Mouse (Mus musculus) fibroblast of lung, adult 2 months (primary cell): ENCODE results near the gene Slc22a29.
"Not testable (repeated sequence)": the region's sequence is repeated elsewhere in the genome, so short reads cannot be mapped to it uniquely, and the experiment has no call there.

Experiments used
- DNase-seq: peaks from one replicate; pipeline ENCODE4 v3.0.0-alpha.2; 2011; ENCODE audit warnings: low read depth

The Slc22a29 gene

GRCm38 (mm10) chr19:8218800-8219199, at the start of gene Slc22a29:
Slc22a29 (minus strand) TSS chr19:8218900.
- no peak for DNase-seq

- no peak for DNase-seq
These were observed 46.6 kb upstream of the Slc22a29 start for GRCm38 (mm10) chr19:8265324-8265723.

GRCm38 (mm10) chr19:8252705-8253037, 34.0 kb upstream of the Slc22a29 start:
- DNase-seq: no peak

- DNase-seq: no peak
These were observed 33.4 kb upstream of the Slc22a29 start for GRCm38 (mm10) chr19:8251896-8252704.

- DNase-seq: no peak
These were observed 10.2 kb upstream of the Slc22a29 start for GRCm38 (mm10) chr19:8228916-8229315.

- DNase-seq: no peak
These were observed 69.7 kb downstream of the Slc22a29 start for GRCm38 (mm10) chr19:8148787-8149523.

GRCm38 (mm10) chr19:8142716-8143115, 76.0 kb downstream of the Slc22a29 start:
- DNase-seq: not testable (repeated sequence)

- DNase-seq: not testable (repeated sequence)
These were observed 84.4 kb downstream of the Slc22a29 start for GRCm38 (mm10) chr19:8134127-8134841.

- DNase-seq: not testable (repeated sequence)
These were observed 86.8 kb downstream of the Slc22a29 start, which contains the start of gene Slc22a28 for GRCm38 (mm10) chr19:8131881-8132280. Slc22a28 (minus strand) TSS chr19:8131982.
